Mouse (Mus musculus) heart, postnatal 10 days (tissue): ENCODE measurements around the gene Ano10. TPM values are rescaled to one million over a fixed set of nuclear protein-coding genes. Genes with fewer than 3 reads are reported as not detected.
A peak's percentile ranks its signal among the peaks of the same experiment; 100 is the strongest.

Experiments used
- DNase-seq, 2 experiments: peaks; one replicate each; pipeline ENCODE4 v3.0.0; 2021
- intact Hi-C: fragments of 180-260 bp; cut with DNase I; formaldehyde crosslinking; loops from one replicate; pipeline ENCODE4 v1.15.1; 2025
- total RNA-seq, 2 experiments: library from RNA; stranded (reverse); gene quantifications; 2 replicates each; pipeline ENCODE4 v1.2.3; 2021

The Ano10 gene
- total RNA-seq, 2 experiments from 2014 or later: 28.2 to 31.5 TPM

DNA sequence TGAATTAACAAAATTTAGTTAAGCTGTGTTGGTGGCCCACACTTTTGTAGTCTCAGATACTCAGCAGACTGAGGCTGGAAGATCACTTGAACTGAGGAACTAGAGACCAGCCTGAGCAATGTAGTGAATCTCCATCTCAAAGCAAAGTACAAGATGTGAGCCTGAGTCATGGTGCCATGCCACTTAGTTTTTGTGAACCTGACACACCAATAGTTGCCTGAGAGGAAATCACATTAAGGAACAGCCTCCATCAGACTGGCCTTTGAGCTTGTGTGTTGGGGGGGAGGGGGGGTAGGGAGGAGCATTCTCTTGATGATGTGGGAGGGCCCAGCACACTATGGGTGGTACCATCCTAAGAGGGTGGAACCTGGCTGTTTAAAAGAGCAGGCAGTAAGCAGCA is 1.2 kb upstream of the Ano10 start:
- intact Hi-C loops: no loop called here
- DNase-seq: no peak

- intact Hi-C loops: no loop called here
- no peak for DNase-seq
These were observed 370 bp downstream of the Ano10 start for GRCm38 (mm10) chr9:122293865-122294241.

DNA sequence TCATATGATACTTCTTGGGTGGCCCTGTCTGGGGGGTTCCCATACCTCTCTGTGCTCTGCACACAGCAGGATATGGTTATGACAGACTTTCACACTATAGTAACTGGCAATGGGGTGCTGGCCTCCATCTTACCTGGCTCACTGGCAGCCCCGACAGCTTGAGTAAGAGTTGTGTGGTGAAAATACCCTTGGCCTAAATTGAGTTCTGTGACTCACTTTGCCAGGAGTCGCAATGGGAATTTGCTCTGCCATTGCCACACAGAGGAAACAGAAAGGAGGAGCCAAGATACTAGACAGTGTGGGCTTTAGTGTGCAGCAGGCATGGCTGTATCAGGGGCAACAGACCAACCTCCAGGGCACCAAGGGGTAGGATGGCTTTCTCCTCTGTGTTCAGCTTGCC is 4.0 kb downstream of the Ano10 start:
- DNase-seq: no peak
- intact Hi-C loops: no loop called here

DNA sequence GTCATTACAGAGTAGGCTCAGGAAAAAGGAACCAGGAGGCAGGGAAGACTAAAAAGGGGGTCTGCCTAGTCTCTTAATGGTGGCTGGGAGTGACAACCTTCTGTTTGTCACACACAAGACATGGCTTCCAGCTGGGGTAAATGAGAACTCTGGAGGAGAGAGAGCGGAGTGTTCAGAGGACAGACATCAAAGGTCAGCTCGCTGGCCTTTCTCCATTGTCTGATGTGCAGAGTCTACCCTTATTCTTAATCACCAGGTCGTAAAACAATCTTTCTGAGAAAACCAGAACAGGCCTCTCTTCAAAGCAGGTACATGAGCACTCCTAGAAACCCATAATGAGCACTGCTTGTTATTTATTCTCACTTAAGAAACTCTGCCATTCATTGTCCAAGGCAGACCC is 5.8 kb downstream of the Ano10 start:
- no peak for DNase-seq
- intact Hi-C loops: no loop called here

DNA sequence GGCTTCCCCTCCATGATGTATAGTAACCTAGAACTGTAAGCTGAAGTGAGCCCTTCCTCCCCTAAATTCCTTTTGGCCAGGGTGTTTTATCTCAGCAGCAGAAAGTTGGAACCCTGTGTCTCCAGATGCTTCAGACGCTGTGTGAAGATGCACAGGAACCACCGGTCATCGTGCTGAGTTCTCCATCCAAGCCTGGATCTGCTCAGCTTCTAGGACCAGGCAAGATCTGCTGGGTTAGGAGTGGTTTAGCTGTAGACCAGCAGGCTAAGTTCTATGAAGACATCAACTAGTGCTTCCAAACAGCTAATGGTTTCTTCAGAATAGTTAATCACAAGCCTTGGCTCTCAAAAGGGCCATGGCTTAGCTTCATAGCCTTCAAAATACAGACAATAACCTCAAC is 6.7 kb downstream of the Ano10 start:
- DNase-seq: no peak
- intact Hi-C loops: no loop called here

DNA sequence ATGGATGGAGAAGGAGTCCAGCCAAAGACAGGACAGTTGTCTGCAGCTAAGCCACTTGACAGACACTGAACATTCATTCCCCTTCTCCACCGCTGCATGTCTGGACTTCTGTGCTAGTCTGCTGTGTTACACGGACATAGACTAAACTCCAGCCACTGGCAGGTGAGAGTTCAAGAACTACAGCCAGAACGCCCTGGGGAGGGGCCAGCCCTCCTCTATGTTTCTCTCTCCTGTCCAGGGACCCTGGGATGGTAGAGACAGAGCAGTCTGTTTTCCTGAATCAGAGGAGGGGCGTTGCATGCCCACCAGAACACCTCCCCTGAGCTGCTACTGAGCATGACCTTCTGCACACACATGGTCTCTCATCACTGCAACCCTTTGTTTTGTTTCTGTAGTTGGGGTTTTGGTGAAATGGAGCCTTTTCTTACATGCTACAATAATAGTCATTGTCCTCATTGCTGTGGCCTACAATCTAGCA is 8.4 kb downstream of the Ano10 start:
- DNase-seq: no peak
- intact Hi-C loops: no loop called here

DNA sequence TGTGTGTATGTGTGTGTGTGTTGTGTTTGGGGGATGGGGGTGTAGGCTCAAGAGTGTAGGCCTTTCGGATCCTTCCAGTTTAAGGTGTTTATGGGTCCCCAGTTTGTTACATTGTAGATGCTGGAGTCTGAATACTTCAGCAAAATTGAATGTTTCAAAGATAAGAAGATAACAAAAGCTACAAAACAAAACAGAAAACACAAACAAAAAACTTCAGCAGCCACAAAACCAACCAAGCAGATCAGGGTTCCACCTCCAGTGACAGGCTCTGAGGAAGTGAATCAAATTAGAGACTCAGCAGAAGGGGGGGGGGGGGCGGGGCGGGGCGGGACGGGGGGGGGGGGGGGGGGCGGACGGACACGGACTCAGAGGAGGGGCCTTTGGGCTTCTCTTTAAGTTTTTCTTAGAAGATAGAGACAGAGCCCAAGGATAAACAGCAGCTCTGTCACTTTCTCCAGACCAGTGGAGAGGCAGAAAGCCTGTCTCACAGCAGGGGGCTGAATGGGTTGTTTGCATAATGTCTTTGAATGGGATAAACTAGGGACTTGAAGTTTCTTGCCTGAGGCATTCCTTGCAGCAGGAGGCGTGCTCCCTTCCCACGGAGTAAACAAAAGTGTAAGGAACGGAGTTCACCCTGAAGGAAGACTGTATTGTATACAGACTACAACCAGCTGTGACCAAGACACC is 8.9 kb downstream of the Ano10 start:
- no peak for DNase-seq
- intact Hi-C loops: no loop called here

- intact Hi-C loops: no loop called here
- no peak for DNase-seq
These were observed 9.5 kb downstream of the Ano10 start for GRCm38 (mm10) chr9:122284696-122285095.

DNA sequence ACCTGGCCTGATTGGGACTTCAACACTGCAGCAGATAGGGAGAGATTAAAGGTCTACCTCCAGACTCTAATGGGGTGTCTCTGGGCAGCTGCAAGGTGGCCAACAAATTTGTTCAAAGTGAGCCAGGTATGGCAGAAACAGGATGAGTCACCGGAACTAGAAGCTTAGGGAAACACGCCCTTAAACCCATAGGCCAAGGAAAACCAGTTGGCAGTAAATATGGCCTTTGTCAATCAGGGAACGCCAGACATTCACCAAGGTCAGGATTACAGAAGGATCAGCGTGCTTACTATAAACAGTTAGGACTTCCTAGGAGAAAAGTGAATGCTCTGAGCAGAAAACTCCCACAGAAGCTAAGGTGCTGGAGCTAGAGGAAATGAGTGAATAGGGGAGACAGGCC is 13.2 kb downstream of the Ano10 start:
- DNase-seq: no peak
- intact Hi-C loops: no loop called here

DNA sequence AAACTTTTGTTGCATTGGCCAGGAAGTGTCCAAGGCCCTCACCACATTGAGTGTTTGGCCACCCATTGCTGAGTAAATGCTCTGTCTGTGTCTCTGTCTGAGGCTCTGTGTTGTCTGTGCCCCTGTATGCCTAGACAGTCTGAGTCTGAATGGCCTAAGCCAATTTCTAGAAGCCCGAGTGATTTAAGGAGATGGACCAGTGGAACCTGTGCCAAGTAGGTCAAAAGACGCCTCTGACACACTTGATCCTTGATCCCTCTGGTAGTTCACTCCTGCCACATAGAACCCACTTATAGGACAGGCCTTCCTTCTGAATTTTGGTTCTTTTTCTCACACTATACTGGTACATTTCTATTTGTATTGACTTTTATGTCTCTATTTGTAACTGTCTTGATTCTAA is 17.6 kb downstream of the Ano10 start:
- intact Hi-C loops: no loop called here
- no peak for DNase-seq

DNA sequence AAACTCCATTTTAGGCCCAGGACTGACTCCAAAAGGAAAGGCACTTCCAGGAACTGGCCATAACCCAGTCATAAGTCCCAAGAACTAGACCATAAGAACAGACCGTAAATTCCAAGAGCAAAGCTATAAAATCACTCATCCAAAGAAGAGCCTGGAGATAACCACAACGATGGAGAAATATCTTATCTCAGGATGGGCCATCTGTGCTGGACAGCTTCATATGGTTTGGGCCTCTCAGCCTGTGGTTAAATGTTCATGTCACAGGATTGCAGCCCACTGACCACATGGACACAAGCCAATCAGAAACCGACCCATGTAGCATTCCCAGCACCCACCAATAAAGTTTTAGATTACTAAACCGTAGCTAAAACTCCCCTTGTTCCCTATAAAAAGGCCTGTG is 18.1 kb downstream of the Ano10 start:
- intact Hi-C loops: no loop called here
- no peak for DNase-seq

DNA sequence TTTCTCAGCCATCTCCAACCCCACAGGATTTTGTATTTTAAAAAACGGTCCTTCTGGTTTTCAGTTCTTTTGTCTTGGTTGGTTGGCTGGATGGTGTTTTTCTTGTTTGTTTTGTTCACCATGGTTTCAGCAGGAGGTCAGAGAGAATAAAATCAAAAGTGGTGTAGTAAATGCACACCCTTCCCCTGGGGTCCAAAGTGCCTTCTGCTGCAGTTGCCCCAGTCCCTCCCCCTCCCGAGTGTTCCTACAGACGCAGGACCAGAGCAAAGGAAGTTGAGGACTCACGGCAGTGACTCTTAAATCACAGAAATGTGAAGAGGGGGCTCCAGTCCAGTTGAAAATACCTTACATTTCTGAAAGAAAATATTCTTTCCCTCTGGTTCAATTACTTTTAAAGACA is 19.9 kb downstream of the Ano10 start:
- intact Hi-C loops: no loop called here
- no peak for DNase-seq

DNA sequence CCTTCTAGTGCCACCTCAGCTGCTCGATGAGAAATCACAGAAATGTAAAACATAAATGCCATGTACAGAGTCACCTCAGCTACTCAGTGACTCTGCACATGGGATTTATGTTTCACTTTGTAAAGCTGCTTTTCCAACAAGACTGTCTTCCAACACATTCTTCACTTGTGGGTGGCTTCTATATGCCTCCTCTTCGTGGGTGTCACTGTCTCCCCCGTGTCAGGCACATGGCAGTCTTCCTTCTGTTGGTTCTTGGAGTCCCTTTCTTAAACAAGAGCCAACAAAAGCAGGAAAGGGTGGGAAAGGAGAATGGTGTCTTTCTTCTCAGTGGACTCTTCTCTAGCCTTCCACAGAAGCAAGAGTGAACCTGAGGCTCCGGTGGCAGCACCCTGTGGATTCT is 20.3 kb downstream of the Ano10 start:
- no peak for DNase-seq
- intact Hi-C loops: no loop called here

- intact Hi-C loops: no loop called here
- DNase-seq: no peak
These were observed 22.4 kb downstream of the Ano10 start for GRCm38 (mm10) chr9:122271866-122272265.

DNA sequence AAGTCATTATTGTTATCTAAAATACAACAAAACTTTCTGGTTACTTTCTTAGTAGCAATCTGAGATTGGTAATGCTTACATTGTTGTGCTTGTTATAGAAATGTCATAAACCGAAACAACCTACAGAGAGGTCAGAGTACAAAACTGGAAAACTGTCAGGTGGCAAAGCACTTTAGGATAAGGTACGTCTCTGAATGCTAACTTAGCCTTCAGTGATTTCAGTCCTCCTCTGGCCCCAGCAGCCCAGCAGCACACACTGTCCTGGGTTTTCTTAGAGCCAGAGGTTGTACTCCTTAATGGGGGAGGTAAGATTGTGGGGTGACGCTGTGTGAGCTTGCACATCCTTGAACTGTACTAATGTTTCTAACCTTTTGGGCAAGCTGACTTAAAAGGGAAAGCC is 22.9 kb downstream of the Ano10 start:
- intact Hi-C loops: no loop called here
- no peak for DNase-seq

DNA sequence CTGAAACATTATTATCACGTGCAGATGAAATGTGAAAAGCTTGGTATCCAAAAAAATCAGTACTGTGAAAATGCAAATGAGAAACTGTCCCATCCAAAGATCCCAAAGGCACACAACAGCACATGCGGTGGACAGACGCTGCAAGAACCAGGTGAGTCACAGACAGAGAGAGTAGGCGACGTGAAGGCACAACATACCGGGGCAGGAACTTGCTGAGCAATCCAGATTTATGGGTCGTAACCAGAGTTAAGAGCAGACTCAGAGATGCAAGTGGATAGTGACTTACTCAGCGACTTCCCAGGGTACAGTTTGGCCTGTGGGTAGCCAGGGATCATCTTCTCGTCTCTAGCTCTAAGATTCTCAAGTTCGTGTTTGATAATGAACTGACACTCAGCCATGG is 23.3 kb downstream of the Ano10 start:
- DNase-seq: no peak
- intact Hi-C loops: no loop called here

DNA sequence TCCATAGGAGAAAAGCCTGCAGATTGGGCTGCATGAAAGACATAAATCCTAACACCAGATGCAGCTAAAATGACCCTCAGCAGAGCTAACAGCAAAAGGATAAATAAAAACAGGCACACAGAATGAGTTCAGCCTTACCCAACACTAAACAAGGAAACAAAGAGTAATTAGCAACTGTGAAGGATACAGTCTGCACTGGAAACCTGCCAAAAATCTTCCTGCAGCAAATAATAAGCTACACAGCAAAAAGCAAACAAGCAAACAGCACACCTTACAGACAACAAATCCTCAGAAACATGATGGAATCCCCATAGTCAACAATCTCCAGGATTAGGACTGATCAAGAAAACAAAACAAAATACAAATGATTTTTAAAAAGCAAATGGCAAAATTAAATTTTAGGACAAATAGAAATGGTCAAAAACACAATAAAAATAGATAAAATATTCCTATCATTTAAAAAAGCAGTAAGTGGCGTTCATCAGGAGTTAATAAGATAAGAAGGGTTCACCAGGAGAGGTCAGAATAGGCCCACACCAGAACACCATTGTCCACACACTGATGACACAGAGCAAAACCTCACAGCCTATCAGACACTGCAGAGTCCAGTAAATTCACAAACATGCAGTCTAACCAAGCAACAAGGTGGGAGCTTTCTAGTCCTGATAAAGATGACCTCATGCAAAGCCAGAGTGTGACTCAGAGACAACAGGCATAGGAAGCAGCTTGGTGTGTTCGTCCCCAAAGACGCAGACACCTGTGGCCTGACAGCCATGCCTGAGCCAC is 24.8 kb downstream of the Ano10 start:
- DNase-seq: no peak
- intact Hi-C loops: no loop called here

DNA sequence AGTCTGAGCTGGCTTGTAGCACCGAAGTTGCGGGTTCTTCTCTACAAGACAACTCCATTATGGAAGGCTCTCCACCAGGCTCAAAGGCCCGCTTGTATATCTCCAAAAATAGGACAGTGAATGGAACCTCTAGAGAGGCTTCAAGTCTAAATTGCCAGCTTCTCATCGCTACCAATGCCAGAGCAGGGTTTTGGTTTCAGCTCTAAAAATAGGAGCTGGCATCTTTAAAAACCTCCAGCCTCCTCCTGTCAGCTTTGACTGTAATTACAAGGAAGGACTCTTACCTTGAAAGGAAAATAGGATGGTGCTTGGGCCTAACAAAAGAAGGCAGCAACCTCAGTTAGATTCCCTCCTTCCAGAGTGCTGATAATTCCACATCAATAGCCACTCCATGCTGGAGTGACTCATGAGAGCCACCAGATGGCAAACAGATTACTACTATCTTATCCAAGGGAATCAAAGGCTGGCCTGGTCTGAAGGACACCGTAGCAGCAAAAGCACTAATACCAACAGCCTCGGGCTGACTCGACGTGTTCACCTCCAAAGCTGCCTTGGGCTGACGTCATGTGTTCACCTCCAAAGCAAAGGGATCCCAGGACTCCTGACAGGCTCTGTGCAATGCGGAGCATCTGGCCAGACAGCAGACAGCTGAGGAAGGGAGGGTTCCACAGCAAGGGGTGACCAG is 28.6 kb downstream of the Ano10 start:
- intact Hi-C loops: no loop called here
- no peak for DNase-seq

DNA sequence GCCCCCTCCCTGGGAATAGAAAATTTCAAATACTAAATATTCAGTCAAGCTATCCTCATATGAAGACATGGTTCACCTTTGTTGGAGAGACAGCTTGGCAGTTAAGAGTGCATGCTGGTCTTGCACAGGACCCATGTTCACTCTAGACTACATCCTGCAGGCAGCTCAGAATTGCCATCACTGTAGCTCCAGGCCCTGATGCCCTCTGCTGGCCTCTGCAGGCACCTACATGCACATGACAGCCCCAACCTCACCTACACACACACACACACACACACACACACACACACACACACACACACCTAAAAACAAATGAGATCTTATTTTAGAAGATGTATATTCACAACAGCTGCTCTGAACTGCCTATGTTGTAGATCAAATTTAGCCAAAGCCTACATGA is 31.1 kb downstream of the Ano10 start:
- DNase-seq: no peak
- intact Hi-C loops: no loop called here

- intact Hi-C loops: no loop called here
- no peak for DNase-seq
These were observed 39.8 kb downstream of the Ano10 start for GRCm38 (mm10) chr9:122254386-122254785.

DNA sequence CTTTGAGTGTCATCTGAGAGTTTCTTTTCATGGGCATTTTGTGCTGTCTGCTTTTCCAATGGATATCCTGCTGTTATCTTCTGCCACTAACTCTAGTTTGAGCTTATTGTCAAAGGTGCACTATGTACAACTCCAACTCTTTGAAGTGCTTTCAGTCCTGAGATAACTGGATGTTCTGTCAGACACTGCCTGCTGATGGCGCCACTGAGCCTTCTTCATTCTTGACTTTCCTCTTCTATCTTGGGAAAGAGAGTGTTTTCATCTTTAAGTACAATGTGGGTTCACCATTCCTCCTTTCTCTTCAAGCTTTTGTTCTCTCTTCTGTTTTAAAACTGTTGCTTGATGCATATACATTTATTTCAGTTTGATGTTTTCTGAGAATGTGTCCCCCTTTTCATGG is 42.1 kb downstream of the Ano10 start:
- intact Hi-C loops: no loop called here
- no peak for DNase-seq

DNA sequence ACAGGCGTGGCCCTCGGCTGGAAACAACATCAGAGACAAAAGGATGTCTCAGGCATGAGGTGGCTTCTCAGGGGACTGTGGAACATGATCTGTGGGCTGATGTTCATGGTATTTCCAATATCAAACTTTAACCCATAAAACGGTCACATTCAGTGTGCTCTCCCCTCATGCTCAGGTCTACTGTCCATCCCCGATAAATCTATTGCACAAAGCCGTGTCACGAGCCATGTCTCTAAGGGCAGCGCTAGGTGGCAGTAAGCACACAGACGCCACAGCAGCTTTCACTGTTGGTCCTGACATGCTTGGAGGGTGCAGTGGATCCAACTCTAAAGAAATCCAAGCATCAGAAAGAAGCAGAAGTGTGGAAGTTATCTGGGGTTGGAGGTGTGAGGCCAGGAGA is 46.1 kb downstream of the Ano10 start:
- peak; percentile 51 to 56 for DNase-seq
- intact Hi-C loops: loop anchor here (2.0 to 5.0 kb wide), 4 partner anchors 103 to 479 kb away; partner anchors contain the start of gene Abhd5
